Mouse (Mus musculus): ENCODE results near the gene Usp17la. TPM values are rescaled to one million over a fixed set of nuclear protein-coding genes. Genes with fewer than 3 reads are reported as not detected.
"Not testable (repeated sequence)": the region's sequence is repeated elsewhere in the genome, so short reads cannot be mapped to it uniquely, and the experiment has no call there.

Usp17la gene
- polyA plus RNA-seq (2012; rRNA removed) (not detected in 2 replicates), polyA plus RNA-seq (2014; fragmentation: Nextera tagmentation; extraction: Ambion mirVana) (not detected in 2 replicates)

DNA sequence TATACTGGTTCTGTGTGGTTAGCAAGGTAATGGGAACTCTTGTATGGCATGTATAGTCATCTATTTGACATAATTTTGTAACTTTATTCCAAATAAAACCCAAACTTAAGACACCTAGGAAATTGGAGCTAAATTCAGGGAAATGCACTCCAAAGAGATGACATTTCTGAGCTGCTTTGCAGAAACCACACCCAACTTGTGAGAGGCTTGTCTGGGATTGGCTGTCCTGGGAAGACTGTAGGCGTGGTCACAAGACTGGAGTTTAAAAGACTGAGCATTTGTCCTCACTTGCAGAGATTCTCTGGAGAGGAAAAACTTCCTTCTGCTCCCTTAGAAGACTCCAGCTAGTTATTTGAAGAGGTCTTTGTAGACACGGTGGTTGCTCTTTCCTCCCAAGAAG lies at the start of gene Usp17la:
TSS of gene Usp17la (plus strand) at position 301 of the 400 bp plus-strand sequence.
- not testable (repeated sequence) for ATAC-seq (ENCODE audit: insufficient read depth); H3K27me3 ChIP-seq (ENCODE audit: control insufficient read depth, insufficient read depth, low read length); H3K9me3 ChIP-seq (ENCODE audit: control insufficient read depth, low read length); H3K4me3 ChIP-seq (ENCODE audit: insufficient read depth in 1 of 2, low read depth in 2 of 2, low read length in 2 of 2); H3K4me1 ChIP-seq (replicated peaks; ENCODE audit: control insufficient read depth in 2 of 2, insufficient read depth in 2 of 2, low read length in 1 of 2); H3K4me2 ChIP-seq (ENCODE audit: low read depth); H3K36me3 ChIP-seq (replicated peaks; ENCODE audit: control insufficient read depth, insufficient read depth, low read depth); H3K9ac ChIP-seq (replicated peaks); DNase-seq (ENCODE audit: low read depth in 3 of 3, low spot score in 3 of 3); H3K27ac ChIP-seq
- WGBS (ENCODE audit: insufficient replicate concordance), result 57% methylated on average over 2 of the region's 2 CpGs

DNA sequence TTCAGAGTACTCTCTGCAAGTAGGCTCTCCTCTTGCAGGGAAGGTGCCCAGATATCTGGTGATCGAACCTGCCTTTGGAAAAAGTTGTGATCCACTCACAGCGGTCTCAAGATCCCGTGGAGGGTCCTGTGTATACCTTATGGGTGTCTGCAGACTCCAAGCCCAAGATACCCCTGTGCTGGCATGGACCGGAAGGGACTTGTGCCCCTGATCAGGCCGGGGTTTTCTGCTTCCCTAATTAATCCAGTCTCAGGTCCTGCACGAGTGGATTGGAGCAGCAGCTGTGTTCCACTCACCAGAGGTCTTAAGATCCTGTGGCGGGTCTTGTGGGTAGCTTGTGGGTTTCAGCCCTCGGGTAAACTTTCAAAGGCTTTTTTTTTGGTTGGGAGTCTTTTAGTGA lies 46.5 kb upstream of the Usp17la start:
- H3K4me2 ChIP-seq (ENCODE audit: low read depth); H3K4me3 ChIP-seq (ENCODE audit: insufficient read depth in 1 of 2, low read depth in 2 of 2, low read length in 2 of 2); H3K27me3 ChIP-seq (ENCODE audit: control insufficient read depth, insufficient read depth, low read length); H3K27ac ChIP-seq; H3K9ac ChIP-seq (replicated peaks); DNase-seq (ENCODE audit: low read depth in 3 of 3, low spot score in 3 of 3); H3K9me3 ChIP-seq (ENCODE audit: control insufficient read depth, low read length); ATAC-seq (ENCODE audit: insufficient read depth); H3K4me1 ChIP-seq (replicated peaks; ENCODE audit: control insufficient read depth in 2 of 2, insufficient read depth in 2 of 2, low read length in 1 of 2); H3K36me3 ChIP-seq (replicated peaks; ENCODE audit: control insufficient read depth, insufficient read depth, low read depth): not testable (repeated sequence)
- WGBS (ENCODE audit: insufficient replicate concordance), result 55% methylated on average over 8 of the region's 8 CpGs

DNA sequence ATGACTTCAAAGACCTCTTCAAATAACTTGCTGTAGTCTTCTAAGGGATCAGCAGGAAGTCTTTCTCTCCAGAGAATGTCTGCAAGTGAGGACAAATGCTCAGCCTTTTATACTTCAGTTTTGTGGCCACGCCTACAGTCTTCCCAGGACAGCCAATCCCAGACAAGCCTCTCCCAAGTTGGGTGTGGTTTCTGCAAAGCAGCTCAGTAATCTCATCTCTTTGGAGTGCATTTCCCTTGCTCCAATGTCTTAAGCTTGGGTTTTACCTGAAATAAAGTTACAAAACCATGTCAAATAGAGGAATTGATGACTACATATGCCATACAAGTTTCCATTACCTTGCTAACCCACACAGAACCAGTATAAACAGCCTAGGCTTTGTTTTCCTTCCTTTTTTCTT lies 14.3 kb upstream of the Usp17la start, which contains the start of gene Usp17lb:
TSS of gene Usp17lb (minus strand) at position 101 of the 400 bp plus-strand sequence.
- no peak within 1 kb of the TSS for H3K4me2 ChIP-seq (ENCODE audit: low read depth)
- no peak within 1 kb of the TSS for H3K9ac ChIP-seq (replicated peaks)
- TF ChIP-seq CTCF (IDR thresholded peaks at IDR 0.05; ENCODE audit: low read depth), result no peak
- no peak for TF ChIP-seq EP300 (IDR thresholded peaks at IDR 0.05; ENCODE audit: low read depth)
- no peaks in the 10 kb centered on the region for H3K4me1 ChIP-seq (replicated peaks; ENCODE audit: control insufficient read depth in 2 of 2, insufficient read depth in 2 of 2, low read length in 1 of 2)
- ATAC-seq (ENCODE audit: insufficient read depth) (no peak), DNase-seq (ENCODE audit: low read depth in 3 of 3, low spot score in 3 of 3) (no peak)
- no peak within 1 kb of the TSS for H3K4me3 ChIP-seq (ENCODE audit: insufficient read depth in 1 of 2, low read depth in 2 of 2, low read length in 2 of 2)
- no peaks in the 10 kb centered on the region for H3K36me3 ChIP-seq (replicated peaks; ENCODE audit: control insufficient read depth, insufficient read depth, low read depth)
- WGBS (ENCODE audit: insufficient replicate concordance), result 42% methylated on average over 1 of the region's 1 CpGs
- H3K27me3 ChIP-seq (ENCODE audit: control insufficient read depth, insufficient read depth, low read length), result no peaks in the 10 kb centered on the region
- H3K9me3 ChIP-seq (ENCODE audit: control insufficient read depth, low read length), result no peaks in the 10 kb centered on the region
- H3K27ac ChIP-seq, result no peak within 1 kb of the TSS

DNA sequence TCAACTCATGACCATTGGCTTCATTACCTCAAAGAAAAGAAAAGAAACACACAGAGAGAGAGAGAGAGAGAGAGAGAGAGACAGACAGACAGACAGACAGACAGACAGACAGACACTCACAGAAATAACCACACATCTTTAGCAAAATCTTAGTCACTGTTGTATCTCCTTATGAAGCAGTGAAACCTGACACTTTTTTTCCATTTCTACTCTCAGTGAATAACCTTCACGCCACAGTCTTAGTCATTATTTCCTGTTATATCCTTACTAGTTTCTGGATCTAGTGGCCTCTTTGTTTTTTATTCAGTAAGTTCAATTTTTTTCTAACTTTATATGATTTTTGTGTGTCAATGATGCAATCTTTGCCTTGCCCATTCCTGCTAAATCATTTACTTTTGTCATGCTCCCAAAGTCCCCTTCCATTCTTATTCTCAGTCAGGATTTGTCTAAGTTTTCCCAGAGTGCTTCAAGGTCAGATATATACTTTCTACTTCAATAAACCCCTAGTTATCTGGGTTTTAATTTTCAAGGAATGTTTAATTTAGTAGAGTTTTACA lies 13.0 kb upstream of the Usp17la start:
- WGBS (ENCODE audit: insufficient replicate concordance), result 55% methylated on average over 1 of the region's 1 CpGs
- Histone ChIP-seq H3K4me3 (ENCODE audit: insufficient read depth in 1 of 2, low read depth in 2 of 2, low read length in 2 of 2) (no peak overlapping the region), H3K27me3 (ENCODE audit: control insufficient read depth, insufficient read depth, low read length) (no peaks in the 10 kb centered on the region), H3K9me3 (ENCODE audit: control insufficient read depth, low read length) (no peaks in the 10 kb centered on the region), H3K4me1 (replicated peaks; ENCODE audit: control insufficient read depth in 2 of 2, insufficient read depth in 2 of 2, low read length in 1 of 2) (no peaks in the 10 kb centered on the region), H3K9ac (replicated peaks) (no peak overlapping the region), H3K36me3 (replicated peaks; ENCODE audit: control insufficient read depth, insufficient read depth, low read depth) (no peaks in the 10 kb centered on the region), H3K27ac (no peak overlapping the region), H3K4me2 (ENCODE audit: low read depth) (no peak overlapping the region)
- ATAC-seq (ENCODE audit: insufficient read depth) (no peak), DNase-seq (ENCODE audit: low read depth in 3 of 3, low spot score in 3 of 3) (no peak)
- no peak for TF ChIP-seq EP300 (IDR thresholded peaks at IDR 0.05; ENCODE audit: low read depth)
- TF ChIP-seq CTCF (IDR thresholded peaks at IDR 0.05; ENCODE audit: low read depth), result no peak

DNA sequence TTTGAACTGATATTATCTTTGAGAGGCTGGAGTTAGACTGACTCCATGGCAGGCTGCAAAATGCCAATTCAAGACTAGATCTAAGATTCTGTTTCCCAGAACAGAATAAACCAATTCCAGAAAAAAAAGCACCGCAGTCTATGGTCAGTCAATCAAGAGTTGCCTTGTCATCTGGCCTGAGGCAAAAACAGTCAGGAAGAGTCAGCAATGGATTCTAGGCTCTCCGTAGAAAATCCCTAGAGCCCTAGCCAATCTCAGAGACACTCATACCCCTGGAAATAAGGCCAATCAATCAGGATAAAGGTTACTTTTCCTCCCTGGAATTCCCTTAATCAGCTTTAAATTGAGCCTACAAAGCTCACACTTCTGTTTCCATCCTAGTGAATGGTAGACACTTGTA lies 5.3 kb upstream of the Usp17la start:
- not testable (repeated sequence) for H3K4me1 ChIP-seq (replicated peaks; ENCODE audit: control insufficient read depth in 2 of 2, insufficient read depth in 2 of 2, low read length in 1 of 2); DNase-seq (ENCODE audit: low read depth in 3 of 3, low spot score in 3 of 3); ATAC-seq (ENCODE audit: insufficient read depth); H3K4me3 ChIP-seq (ENCODE audit: insufficient read depth in 1 of 2, low read depth in 2 of 2, low read length in 2 of 2); H3K4me2 ChIP-seq (ENCODE audit: low read depth); H3K36me3 ChIP-seq (replicated peaks; ENCODE audit: control insufficient read depth, insufficient read depth, low read depth); H3K9ac ChIP-seq (replicated peaks); H3K9me3 ChIP-seq (ENCODE audit: control insufficient read depth, low read length); H3K27ac ChIP-seq; H3K27me3 ChIP-seq (ENCODE audit: control insufficient read depth, insufficient read depth, low read length)
- 65% methylated on average over 2 of the region's 2 CpGs for WGBS (ENCODE audit: insufficient replicate concordance)
